Mouse (Mus musculus): ENCODE measurements around the gene Cdc42bpg.

- TF ChIP-seq POLR2A (IDR thresholded peaks at IDR 0.05; ENCODE audit: insufficient read length, low read depth) = peak; percentile 56
- TF ChIP-seq MYOG (IDR thresholded peaks at IDR 0.05; ENCODE audit: control insufficient read depth in 1 of 3, insufficient read depth in 1 of 3, insufficient read length in 2 of 3, low read depth in 2 of 3) = peak in 2 of 3 experiments; percentile 17 to 68
- no peak for TF ChIP-seq CEBPB (IDR thresholded peaks at IDR 0.05; ENCODE audit: insufficient read depth, poor library complexity, severe bottlenecking)
- peak; percentile 32 for TF ChIP-seq SRF (IDR thresholded peaks at IDR 0.05; ENCODE audit: control insufficient read depth, insufficient read length, low read depth)
- peak; percentile 39 for TF ChIP-seq TCF12 (IDR thresholded peaks at IDR 0.05; ENCODE audit: insufficient read depth, poor library complexity, severe bottlenecking)
- TF ChIP-seq POLR2AphosphoS2 (IDR thresholded peaks at IDR 0.05; ENCODE audit: insufficient read length, low read depth) = no peak
- TF ChIP-seq USF1 (IDR thresholded peaks at IDR 0.05; ENCODE audit: low read depth) = no peak
- no peak for TF ChIP-seq MAX (IDR thresholded peaks at IDR 0.05; ENCODE audit: low read depth)
- peak in 2 of 3 experiments; percentile 52 to 71 for TF ChIP-seq MYOD1 (IDR thresholded peaks at IDR 0.05; ENCODE audit: control insufficient read depth in 1 of 3, insufficient read length in 2 of 3, low read depth in 2 of 3)
- no peak for TF ChIP-seq E2F4 (IDR thresholded peaks at IDR 0.05; ENCODE audit: insufficient read depth)
Observed at GRCm38 (mm10) chr19:6297641-6298040, 8.6 kb upstream of the Cdc42bpg start.
